Mouse (Mus musculus): ENCODE data around the gene Acvr1. TPM values are rescaled to one million over a fixed set of nuclear protein-coding genes. Genes with fewer than 3 reads are reported as not detected.

Acvr1 gene
- polyA plus RNA-seq, 1 experiment from 2014 or later, result 5.0 TPM

- no peak overlapping the region for H3K4me3 ChIP-seq (ENCODE audit: low read depth, low read length)
- no peaks in the 10 kb centered on the region for H3K27me3 ChIP-seq (ENCODE audit: control insufficient read depth, insufficient read depth, low read length)
- H3K9me3 ChIP-seq (ENCODE audit: control insufficient read depth, low read length), result no peaks in the 10 kb centered on the region
- ATAC-seq (ENCODE audit: low FRiP score, low TSS enrichment) (no peak), DNase-seq (ENCODE audit: low spot score) (no peak)
- WGBS, result 92% methylated on average over 13 of the region's 13 CpGs
- no peaks in the 10 kb centered on the region for H3K4me1 ChIP-seq (replicated peaks; ENCODE audit: control insufficient read depth, insufficient read depth)
- no peaks in the 10 kb centered on the region for H3K36me3 ChIP-seq (ENCODE audit: control insufficient read depth, insufficient read depth, low read length)
- no peak overlapping the region for H3K9ac ChIP-seq (ENCODE audit: low read length)
- no peak overlapping the region for H3K4me2 ChIP-seq (replicated peaks; ENCODE audit: low read depth)
- TF ChIP-seq CTCF (IDR thresholded peaks at IDR 0.05; ENCODE audit: low read depth) (no peak), EP300 (optimal IDR thresholded peaks at IDR 0.05) (no peak)
- no peak overlapping the region for H3K27ac ChIP-seq (replicated peaks)
These were observed 141.4 kb downstream of the Acvr1 start for GRCm38 (mm10) chr2:58425436-58426004.

- no peak overlapping the region for H3K27ac ChIP-seq (replicated peaks)
- H3K4me2 ChIP-seq (replicated peaks; ENCODE audit: low read depth), result no peak overlapping the region
- no peak overlapping the region for H3K4me3 ChIP-seq (ENCODE audit: low read depth, low read length)
- no peaks in the 10 kb centered on the region for H3K4me1 ChIP-seq (replicated peaks; ENCODE audit: control insufficient read depth, insufficient read depth)
- H3K9me3 ChIP-seq (ENCODE audit: control insufficient read depth, low read length), result no peaks in the 10 kb centered on the region
- no peaks in the 10 kb centered on the region for H3K27me3 ChIP-seq (ENCODE audit: control insufficient read depth, insufficient read depth, low read length)
- no peak for TF ChIP-seq CTCF (IDR thresholded peaks at IDR 0.05; ENCODE audit: low read depth)
- TF ChIP-seq EP300 (optimal IDR thresholded peaks at IDR 0.05), result no peak
- no peak overlapping the region for H3K9ac ChIP-seq (ENCODE audit: low read length)
- DNase-seq (ENCODE audit: low spot score) (no peak), ATAC-seq (ENCODE audit: low FRiP score, low TSS enrichment) (no peak)
- WGBS, result 81% methylated on average over 5 of the region's 5 CpGs
- no peaks in the 10 kb centered on the region for H3K36me3 ChIP-seq (ENCODE audit: control insufficient read depth, insufficient read depth, low read length)
These were observed 143.6 kb downstream of the Acvr1 start for GRCm38 (mm10) chr2:58423319-58423718.

- H3K27ac ChIP-seq (replicated peaks), result no peak overlapping the region
- DNase-seq (ENCODE audit: low spot score), result no peak
- no peaks in the 10 kb centered on the region for H3K9me3 ChIP-seq (ENCODE audit: control insufficient read depth, low read length)
- WGBS, result 87% methylated on average over 8 of the region's 8 CpGs
- H3K4me2 ChIP-seq (replicated peaks; ENCODE audit: low read depth), result no peak overlapping the region
- TF ChIP-seq EP300 (optimal IDR thresholded peaks at IDR 0.05), result no peak
- no peak for TF ChIP-seq CTCF (IDR thresholded peaks at IDR 0.05; ENCODE audit: low read depth)
- H3K27me3 ChIP-seq (ENCODE audit: control insufficient read depth, insufficient read depth, low read length), result no peaks in the 10 kb centered on the region
- no peaks in the 10 kb centered on the region for H3K36me3 ChIP-seq (ENCODE audit: control insufficient read depth, insufficient read depth, low read length)
- no peak overlapping the region for H3K9ac ChIP-seq (ENCODE audit: low read length)
- ATAC-seq (ENCODE audit: low FRiP score, low TSS enrichment), result no peak
- no peaks in the 10 kb centered on the region for H3K4me1 ChIP-seq (replicated peaks; ENCODE audit: control insufficient read depth, insufficient read depth)
- H3K4me3 ChIP-seq (ENCODE audit: low read depth, low read length), result no peak overlapping the region
These were observed 147.4 kb downstream of the Acvr1 start for GRCm38 (mm10) chr2:58419571-58419970.

- ATAC-seq (ENCODE audit: low FRiP score, low TSS enrichment), result no peak
- 73% methylated on average over 1 of the region's 1 CpGs for WGBS
These were observed 148.8 kb downstream of the Acvr1 start for GRCm38 (mm10) chr2:58418109-58418508.

GRCm38 (mm10) chr2:58417684-58418083, 149.3 kb downstream of the Acvr1 start:
- no peaks in the 10 kb centered on the region for H3K36me3 ChIP-seq (ENCODE audit: control insufficient read depth, insufficient read depth, low read length)
- no peak for ATAC-seq (ENCODE audit: low FRiP score, low TSS enrichment)
- no peak overlapping the region for H3K27ac ChIP-seq (replicated peaks)
- H3K9ac ChIP-seq (ENCODE audit: low read length), result no peak overlapping the region
- DNase-seq (ENCODE audit: low spot score), result no peak
- H3K27me3 ChIP-seq (ENCODE audit: control insufficient read depth, insufficient read depth, low read length), result no peaks in the 10 kb centered on the region
- H3K4me1 ChIP-seq (replicated peaks; ENCODE audit: control insufficient read depth, insufficient read depth), result no peaks in the 10 kb centered on the region
- no peaks in the 10 kb centered on the region for H3K9me3 ChIP-seq (ENCODE audit: control insufficient read depth, low read length)
- no peak overlapping the region for H3K4me3 ChIP-seq (ENCODE audit: low read depth, low read length)
- H3K4me2 ChIP-seq (replicated peaks; ENCODE audit: low read depth), result no peak overlapping the region
- TF ChIP-seq CTCF (IDR thresholded peaks at IDR 0.05; ENCODE audit: low read depth), result no peak
- no peak for TF ChIP-seq EP300 (optimal IDR thresholded peaks at IDR 0.05)
- WGBS, result 67% methylated on average over 9 of the region's 9 CpGs

More at GRCm38 (mm10) chr2:58418109-58418508, 148.8 kb downstream of the Acvr1 start:
- no peak overlapping the region for H3K4me3 ChIP-seq (ENCODE audit: low read depth, low read length)
- DNase-seq (ENCODE audit: low spot score), result no peak
- no peak overlapping the region for H3K27ac ChIP-seq (replicated peaks)
- H3K27me3 ChIP-seq (ENCODE audit: control insufficient read depth, insufficient read depth, low read length), result no peaks in the 10 kb centered on the region
- H3K36me3 ChIP-seq (ENCODE audit: control insufficient read depth, insufficient read depth, low read length), result no peaks in the 10 kb centered on the region
- no peak for TF ChIP-seq CTCF (IDR thresholded peaks at IDR 0.05; ENCODE audit: low read depth)
- TF ChIP-seq EP300 (optimal IDR thresholded peaks at IDR 0.05), result no peak
- H3K4me2 ChIP-seq (replicated peaks; ENCODE audit: low read depth), result no peak overlapping the region
- no peak overlapping the region for H3K9ac ChIP-seq (ENCODE audit: low read length)
- no peaks in the 10 kb centered on the region for H3K9me3 ChIP-seq (ENCODE audit: control insufficient read depth, low read length)
- no peaks in the 10 kb centered on the region for H3K4me1 ChIP-seq (replicated peaks; ENCODE audit: control insufficient read depth, insufficient read depth)

GRCm38 (mm10) chr2:58415037-58415436, 151.9 kb downstream of the Acvr1 start:
- ATAC-seq (ENCODE audit: low FRiP score, low TSS enrichment) (no peak), DNase-seq (ENCODE audit: low spot score) (no peak)
- peak; percentile 51 for TF ChIP-seq CTCF (IDR thresholded peaks at IDR 0.05; ENCODE audit: low read depth)
- TF ChIP-seq EP300 (optimal IDR thresholded peaks at IDR 0.05), result no peak
- Histone ChIP-seq H3K36me3 (ENCODE audit: control insufficient read depth, insufficient read depth, low read length) (no peaks in the 10 kb centered on the region), H3K9ac (ENCODE audit: low read length) (no peak overlapping the region), H3K4me3 (ENCODE audit: low read depth, low read length) (no peak overlapping the region), H3K27ac (replicated peaks) (no peak overlapping the region), H3K27me3 (ENCODE audit: control insufficient read depth, insufficient read depth, low read length) (no peaks in the 10 kb centered on the region), H3K4me1 (replicated peaks; ENCODE audit: control insufficient read depth, insufficient read depth) (no peaks in the 10 kb centered on the region), H3K4me2 (replicated peaks; ENCODE audit: low read depth) (no peak overlapping the region), H3K9me3 (ENCODE audit: control insufficient read depth, low read length) (no peaks in the 10 kb centered on the region)
